Mouse (Mus musculus): ENCODE measurements at regions not wholly inside any gene's neighbourhood (a gene's known extent, or its start where the extent isn't known, plus 50 kb on each side); places are given as distances from the start of the nearest gene placed in this dataset.

- DNase-seq, result no peak
Observed at GRCm38 (mm10) chr9:30770436-30771173, 151.6 kb downstream of the Adamts15 start.

GRCm38 (mm10) chr9:30769435-30769729, 152.9 kb downstream of the Adamts15 start:
- no peak for DNase-seq

GRCm38 (mm10) chr9:30768665-30769434, 153.4 kb downstream of the Adamts15 start:
- DNase-seq, result no peak

- DNase-seq, result no peak
Observed at GRCm38 (mm10) chr9:30766701-30767100, 155.6 kb downstream of the Adamts15 start.

- DNase-seq, result no peak
Observed at GRCm38 (mm10) chr9:30766171-30766570, 156.1 kb downstream of the Adamts15 start.

GRCm38 (mm10) chr9:30765017-30765569, 157.2 kb downstream of the Adamts15 start:
- no peak for DNase-seq

- DNase-seq, result no peak
Observed at GRCm38 (mm10) chr9:30762913-30763312, 159.3 kb downstream of the Adamts15 start.

GRCm38 (mm10) chr9:30758121-30758520, 164.1 kb downstream of the Adamts15 start:
- no peak for DNase-seq

- DNase-seq, result no peak
Observed at GRCm38 (mm10) chr9:30757406-30757805, 164.8 kb downstream of the Adamts15 start.

- DNase-seq, result no peak
Observed at GRCm38 (mm10) chr9:30756796-30757195, 165.5 kb downstream of the Adamts15 start.

GRCm38 (mm10) chr9:30755586-30755985, 166.7 kb downstream of the Adamts15 start:
- no peak for DNase-seq

- DNase-seq, result no peak
Observed at GRCm38 (mm10) chr9:30754826-30755225, 167.4 kb downstream of the Adamts15 start.

- DNase-seq, result peak; percentile 60
Observed at GRCm38 (mm10) chr9:30743471-30743870, 178.8 kb downstream of the Adamts15 start.

- peak; percentile 53 for DNase-seq
Observed at GRCm38 (mm10) chr9:30742471-30743098, 179.7 kb downstream of the Adamts15 start.

- no peak for DNase-seq
Observed at GRCm38 (mm10) chr9:30731687-30732086, 190.6 kb downstream of the Adamts15 start.

- no peak for DNase-seq
Observed at GRCm38 (mm10) chr9:30723364-30724070, 198.7 kb downstream of the Adamts15 start.

GRCm38 (mm10) chr9:30721861-30722260, 200.4 kb downstream of the Adamts15 start:
- no peak for DNase-seq

GRCm38 (mm10) chr9:30716421-30717170, 205.7 kb downstream of the Adamts15 start:
- DNase-seq, result no peak

- no peak for DNase-seq
Observed at GRCm38 (mm10) chr9:30710131-30710530, 212.1 kb downstream of the Adamts15 start.

- DNase-seq, result peak; percentile 49
Observed at GRCm38 (mm10) chr9:30699848-30700247, 222.4 kb downstream of the Adamts15 start.

- DNase-seq, result no peak
Observed at GRCm38 (mm10) chr9:30697533-30697932, 224.7 kb downstream of the Adamts15 start.

- no peak for DNase-seq
Observed at GRCm38 (mm10) chr9:30668095-30668494, 241.2 kb downstream of the Snx19 start.

Data from embryo, embryonic 11 days (tissue).